Mouse (Mus musculus): ENCODE results near the gene Olfr156. TPM values are rescaled to one million over a fixed set of nuclear protein-coding genes. Genes with fewer than 3 reads are reported as not detected.

Olfr156 gene
- polyA plus RNA-seq (2015; fragmentation: Nextera tagmentation; extraction: Ambion mirVana) = not detected in 2 replicates

DNA sequence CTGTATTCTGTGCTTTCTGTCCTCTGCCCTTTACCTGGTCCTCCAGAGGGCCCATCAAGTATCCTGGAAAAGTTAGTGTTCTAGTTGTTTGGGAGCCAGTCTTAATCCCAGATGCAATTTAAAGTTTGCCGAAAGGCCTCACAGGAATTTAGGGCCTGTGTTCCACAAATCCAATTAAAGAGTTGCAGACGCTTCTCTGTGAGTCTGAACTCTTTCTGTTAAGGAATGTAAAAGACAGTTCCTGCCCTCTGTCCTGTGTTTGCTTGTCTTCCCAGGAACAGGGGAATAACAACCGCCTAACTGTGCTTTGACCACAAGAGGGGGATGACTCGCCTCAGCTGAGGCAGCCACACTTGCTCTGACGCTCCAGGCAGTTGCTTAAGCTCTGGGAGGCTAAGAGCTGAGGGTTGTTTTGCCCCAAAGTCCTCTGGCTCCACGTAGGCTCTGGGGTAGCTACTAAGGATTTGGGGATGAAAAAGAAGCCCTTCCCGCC lies at the start of gene Olfr156:
Olfr156 (minus strand) TSS at position 51 of the 493 bp plus-strand sequence.
- Histone ChIP-seq H3K4me2 (no peak within 1 kb of the TSS), H3K27me3 (no peaks in the 10 kb centered on the region), H3K9ac (no peak within 1 kb of the TSS), H3K4me3 (no peak within 1 kb of the TSS), H3K27ac (no peak within 1 kb of the TSS), H3K9me3 (no peaks in the 10 kb centered on the region), H3K4me1 (peaks cover 9% of the 10 kb centered on the region), H3K36me3 (no peaks in the 10 kb centered on the region)
- ATAC-seq (ENCODE audit: insufficient number of reproducible peaks, insufficient read depth, low FRiP score, low TSS enrichment, low read depth) = no peak
- 6% methylated on average over 7 of the region's 7 CpGs for WGBS

DNA sequence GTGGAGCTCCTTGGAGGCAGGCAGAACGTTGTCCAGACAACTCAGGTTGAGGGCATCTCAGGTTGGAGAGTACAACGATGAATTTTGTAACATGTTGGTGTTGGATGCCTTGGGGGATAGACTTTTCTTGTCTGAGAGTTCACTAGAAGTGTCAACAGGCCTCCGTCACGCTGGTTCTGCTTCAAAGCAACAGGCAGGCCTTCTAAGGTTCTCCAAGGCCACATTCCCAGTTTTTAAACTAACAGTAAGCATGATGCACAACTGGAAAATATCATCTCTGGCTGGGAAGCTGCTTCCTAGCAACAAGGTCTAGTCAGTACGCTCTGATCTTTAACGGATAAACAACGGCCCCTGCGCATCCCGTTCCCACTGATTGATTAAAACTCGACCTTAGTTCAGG lies 46.1 kb upstream of the Olfr156 start:
- Histone ChIP-seq H3K36me3 (no peaks in the 10 kb centered on the region), H3K9me3 (peaks cover 6% of the 10 kb centered on the region; the same call in 1 of the 2 replicates), H3K4me3 (no peak overlapping the region), H3K9ac (no peak overlapping the region), H3K27ac (no peak overlapping the region), H3K4me1 (peaks cover 5% of the 10 kb centered on the region), H3K4me2 (no peak overlapping the region), H3K27me3 (no peaks in the 10 kb centered on the region)
- ATAC-seq (ENCODE audit: insufficient number of reproducible peaks, insufficient read depth, low FRiP score, low TSS enrichment, low read depth) = no peak
- WGBS = 78% methylated on average over 10 of the region's 10 CpGs

DNA sequence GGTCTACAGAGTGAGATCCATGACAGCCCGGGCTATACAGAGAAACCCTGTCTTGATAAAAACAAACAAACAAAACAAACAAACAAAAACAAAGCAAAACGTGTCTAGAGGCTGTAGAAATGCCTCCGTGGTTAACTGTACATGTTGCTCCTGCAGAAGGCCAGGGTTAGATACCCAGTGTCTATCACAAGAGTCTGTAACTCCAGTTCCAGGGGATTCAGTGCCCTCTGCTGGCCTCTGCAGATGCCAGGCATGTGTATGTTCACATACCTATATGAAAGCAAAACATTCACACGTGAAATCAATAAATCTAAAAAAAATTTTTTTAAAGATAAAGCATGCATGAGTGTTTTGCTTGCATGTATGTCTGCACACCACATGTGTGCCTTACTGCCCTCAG lies 39.6 kb upstream of the Olfr156 start:
- Histone ChIP-seq H3K4me3 (no peak overlapping the region), H3K27me3 (no peaks in the 10 kb centered on the region), H3K9ac (no peak overlapping the region), H3K4me1 (no peaks in the 10 kb centered on the region; the same call in 1 of the 2 replicates), H3K36me3 (no peaks in the 10 kb centered on the region), H3K4me2 (no peak overlapping the region), H3K9me3 (no peaks in the 10 kb centered on the region), H3K27ac (no peak overlapping the region)
- WGBS = 64% methylated on average over 4 of the region's 4 CpGs
- no peak for ATAC-seq (ENCODE audit: insufficient number of reproducible peaks, insufficient read depth, low FRiP score, low TSS enrichment, low read depth)

DNA sequence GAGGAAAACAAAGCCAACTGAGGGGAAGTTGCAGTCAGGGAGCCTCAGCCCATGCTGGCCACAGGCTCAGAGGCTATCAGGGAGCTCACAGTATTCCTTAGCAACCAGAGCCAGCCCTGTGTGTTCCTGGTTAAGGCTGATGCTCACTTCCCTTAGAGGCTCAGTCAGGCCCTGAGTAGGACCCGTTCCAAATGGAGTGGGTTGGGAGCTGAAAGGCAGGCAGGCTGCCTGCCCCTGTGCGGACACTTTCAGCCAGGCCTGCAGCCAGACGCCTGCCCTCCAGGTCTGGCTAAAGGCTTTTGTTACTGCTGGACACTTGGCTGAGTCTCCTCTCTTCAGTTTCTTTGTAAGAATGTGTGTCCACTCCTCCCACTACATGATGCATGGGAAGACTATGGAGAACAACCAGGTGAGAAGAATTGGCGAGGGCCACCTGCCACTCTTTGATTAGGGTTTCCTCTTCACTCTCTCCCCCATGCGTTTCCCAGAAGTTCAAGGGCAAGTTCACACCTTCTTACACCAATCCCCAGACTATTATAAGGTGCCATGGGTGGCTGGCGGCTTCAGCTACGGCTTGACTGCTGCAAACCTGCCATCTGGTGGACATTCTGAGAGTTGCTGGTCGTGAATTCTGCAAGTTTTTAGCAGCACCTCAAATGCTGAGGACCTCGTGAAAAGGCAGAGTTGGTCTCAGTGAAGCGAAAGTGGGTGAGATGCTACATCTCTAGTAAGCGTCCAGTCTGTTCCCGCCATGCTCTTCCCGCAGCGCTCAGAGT lies 37.2 kb upstream of the Olfr156 start:
- no peak overlapping the region for H3K9ac ChIP-seq
- no peaks in the 10 kb centered on the region for H3K36me3 ChIP-seq
- H3K4me2 ChIP-seq = no peak overlapping the region
- no peak overlapping the region for H3K4me3 ChIP-seq
- no peaks in the 10 kb centered on the region for H3K9me3 ChIP-seq
- no peak for ATAC-seq (ENCODE audit: insufficient number of reproducible peaks, insufficient read depth, low FRiP score, low TSS enrichment, low read depth)
- no peaks in the 10 kb centered on the region; the same call in 1 of the 2 replicates for H3K4me1 ChIP-seq
- no peak overlapping the region for H3K27ac ChIP-seq
- WGBS = 15% methylated on average over 14 of the region's 14 CpGs
- H3K27me3 ChIP-seq = no peaks in the 10 kb centered on the region

DNA sequence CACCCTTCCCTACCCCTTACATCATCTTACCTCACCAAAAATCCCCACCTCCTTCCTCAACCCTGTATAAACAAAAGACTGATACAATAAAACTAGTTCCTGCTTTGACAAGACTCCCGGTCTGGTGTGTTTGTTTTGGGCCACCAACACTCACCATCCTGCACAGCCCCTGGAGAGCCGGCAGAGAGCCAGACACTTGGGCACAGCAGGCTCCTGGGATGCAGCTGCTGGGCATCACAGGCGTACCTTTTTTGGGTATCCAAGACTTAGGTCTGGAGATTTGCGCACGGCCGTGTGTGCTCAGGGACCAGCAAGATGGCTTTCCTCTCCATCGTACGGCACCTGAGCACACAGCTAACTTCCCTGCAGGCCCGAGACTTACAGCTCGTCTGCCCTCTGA lies 36.2 kb upstream of the Olfr156 start:
- WGBS = 83% methylated on average over 10 of the region's 10 CpGs
- no peak overlapping the region for H3K4me2 ChIP-seq
- H3K27ac ChIP-seq = no peak overlapping the region
- no peaks in the 10 kb centered on the region for H3K9me3 ChIP-seq
- no peak overlapping the region for H3K4me3 ChIP-seq
- no peaks in the 10 kb centered on the region for H3K36me3 ChIP-seq
- H3K4me1 ChIP-seq = no peaks in the 10 kb centered on the region; the same call in 1 of the 2 replicates
- H3K9ac ChIP-seq = no peak overlapping the region
- no peak for ATAC-seq (ENCODE audit: insufficient number of reproducible peaks, insufficient read depth, low FRiP score, low TSS enrichment, low read depth)
- no peaks in the 10 kb centered on the region for H3K27me3 ChIP-seq

DNA sequence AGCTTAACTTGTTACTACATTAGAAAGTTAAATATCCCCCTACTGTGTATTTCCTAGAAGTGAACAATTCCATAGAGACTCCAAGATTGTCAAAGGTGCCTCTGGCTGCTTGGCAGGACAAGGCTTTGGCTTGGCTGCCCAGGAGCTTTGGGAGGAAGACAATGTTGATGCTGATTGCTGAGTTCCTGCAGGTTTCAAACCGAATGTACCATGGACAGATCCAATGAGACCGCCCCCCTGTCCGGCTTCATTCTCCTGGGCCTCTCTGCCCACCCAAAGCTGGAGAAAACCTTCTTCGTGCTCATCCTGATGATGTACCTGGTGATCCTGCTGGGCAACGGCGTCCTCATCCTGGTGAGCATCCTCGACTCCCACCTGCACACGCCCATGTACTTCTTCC lies 30.4 kb upstream of the Olfr156 start:
- Histone ChIP-seq H3K4me2 (no peak overlapping the region), H3K9ac (no peak overlapping the region), H3K9me3 (no peaks in the 10 kb centered on the region), H3K27ac (no peak overlapping the region), H3K4me1 (no peaks in the 10 kb centered on the region), H3K36me3 (no peaks in the 10 kb centered on the region), H3K27me3 (no peaks in the 10 kb centered on the region), H3K4me3 (no peak overlapping the region)
- 66% methylated on average over 8 of the region's 8 CpGs for WGBS
- ATAC-seq (ENCODE audit: insufficient number of reproducible peaks, insufficient read depth, low FRiP score, low TSS enrichment, low read depth) = no peak

DNA sequence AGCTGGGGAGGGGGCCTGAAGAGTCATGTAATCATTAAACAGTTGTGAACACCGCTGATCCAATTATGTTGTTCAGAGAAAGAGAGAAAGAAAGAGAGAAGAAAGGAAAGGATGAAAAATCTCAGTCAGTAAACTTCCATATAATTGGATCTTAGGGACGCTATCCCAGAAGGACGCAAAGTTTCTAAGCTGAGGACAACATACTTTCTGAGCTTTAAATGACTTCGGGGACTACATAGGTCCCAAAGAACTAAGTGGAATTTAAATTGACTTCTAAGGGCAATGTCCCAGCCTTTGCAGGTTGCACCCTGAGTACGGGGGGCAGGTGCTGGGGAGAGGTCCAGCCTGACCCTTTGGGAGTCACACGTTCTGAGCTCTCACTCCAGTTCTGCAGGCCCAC lies 27.6 kb upstream of the Olfr156 start, which contains the start of gene Olfr155:
Olfr155 (plus strand) TSS at position 301 of the 400 bp plus-strand sequence.
- WGBS = 85% methylated on average over 6 of the region's 6 CpGs

DNA sequence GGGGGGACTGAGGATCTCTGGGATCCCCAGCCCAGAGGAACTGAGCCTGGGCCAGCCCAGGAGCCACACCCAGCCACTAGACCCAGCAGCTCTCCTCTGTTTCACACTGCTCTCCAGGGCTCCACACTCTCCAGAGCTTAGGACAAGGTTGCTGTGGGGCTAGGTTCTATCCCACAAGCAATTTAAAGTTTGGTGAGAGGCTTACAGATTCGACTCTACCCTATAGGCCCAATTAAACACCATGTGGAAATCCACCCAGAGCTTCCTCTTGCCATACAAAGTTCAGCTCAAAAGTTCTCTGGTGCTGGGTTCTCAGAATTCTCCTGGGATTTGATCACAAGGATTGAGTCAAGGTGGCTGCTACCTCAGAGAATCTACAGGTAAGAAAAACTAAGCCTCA lies 16.4 kb upstream of the Olfr156 start, which contains the start of gene Olfr157:
Olfr157 (minus strand) TSS at position 101 of the 400 bp plus-strand sequence.
- no peak for ATAC-seq (ENCODE audit: insufficient number of reproducible peaks, insufficient read depth, low FRiP score, low TSS enrichment, low read depth)
- H3K27me3 ChIP-seq = no peaks in the 10 kb centered on the region
- H3K9me3 ChIP-seq = 0 out of 2 replicates have a peak, but pooled peaks cover 4% of the 10 kb centered on the region
- no peak within 1 kb of the TSS for H3K4me2 ChIP-seq
- H3K9ac ChIP-seq = no peak within 1 kb of the TSS
- WGBS = 79% methylated on average over 1 of the region's 1 CpGs
- no peak within 1 kb of the TSS for H3K27ac ChIP-seq
- H3K4me1 ChIP-seq = no peaks in the 10 kb centered on the region
- H3K36me3 ChIP-seq = no peaks in the 10 kb centered on the region
- H3K4me3 ChIP-seq = no peak within 1 kb of the TSS

More for the DNA sequence above, 27.6 kb upstream of the Olfr156 start, which contains the start of gene Olfr155:
- no peak for ATAC-seq (ENCODE audit: insufficient number of reproducible peaks, insufficient read depth, low FRiP score, low TSS enrichment, low read depth)
- H3K4me3 ChIP-seq = no peak within 1 kb of the TSS
- no peak within 1 kb of the TSS for H3K9ac ChIP-seq
- H3K4me2 ChIP-seq = no peak within 1 kb of the TSS
- no peaks in the 10 kb centered on the region for H3K36me3 ChIP-seq
- no peaks in the 10 kb centered on the region for H3K27me3 ChIP-seq
- H3K9me3 ChIP-seq = no peaks in the 10 kb centered on the region
- H3K4me1 ChIP-seq = peaks cover 2% of the 10 kb centered on the region; the same call in 1 of the 2 replicates
- H3K27ac ChIP-seq = no peak within 1 kb of the TSS

DNA sequence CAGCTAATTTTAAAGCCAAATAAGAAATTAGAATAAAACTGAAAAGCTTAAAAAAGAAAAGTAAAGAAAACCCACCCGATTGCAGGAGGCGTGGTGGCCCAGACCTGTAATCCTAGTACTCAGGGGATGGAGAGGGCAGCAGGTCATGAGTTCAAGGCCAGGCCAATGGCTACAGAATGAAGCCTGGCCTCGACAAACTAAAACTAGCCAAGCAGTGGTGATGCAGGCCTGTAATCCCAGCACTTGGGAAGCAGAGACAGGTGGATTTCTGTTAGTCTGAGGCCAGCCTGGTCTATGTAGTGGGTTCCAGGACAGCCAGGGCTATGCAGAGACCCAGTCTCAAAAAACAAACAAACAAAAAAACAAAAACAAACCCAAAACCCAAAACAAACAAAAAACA lies 14.6 kb upstream of the Olfr156 start:
- WGBS = 57% methylated on average over 3 of the region's 3 CpGs

DNA sequence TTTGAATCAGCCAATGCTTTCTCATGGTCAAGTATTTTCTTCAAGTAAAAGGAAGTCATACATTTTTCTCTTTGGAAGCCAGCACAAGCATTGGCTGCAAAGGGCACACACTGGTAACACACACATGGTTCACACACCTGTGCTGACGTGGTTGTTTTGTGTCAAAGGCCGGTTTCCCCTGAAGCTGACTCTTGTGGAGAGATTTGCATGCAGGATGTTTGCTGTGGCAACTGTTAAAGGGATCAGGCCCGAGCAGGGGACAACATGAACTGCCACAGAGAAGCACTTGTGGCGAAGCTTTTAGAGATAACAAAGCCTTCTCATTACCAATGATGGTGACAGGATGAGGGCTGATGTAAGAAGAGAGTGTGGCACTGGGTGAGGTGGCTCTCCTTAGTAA lies 11.1 kb upstream of the Olfr156 start:
- H3K27me3 ChIP-seq = no peaks in the 10 kb centered on the region
- H3K4me3 ChIP-seq = no peak overlapping the region
- H3K4me1 ChIP-seq = no peaks in the 10 kb centered on the region
- ATAC-seq (ENCODE audit: insufficient number of reproducible peaks, insufficient read depth, low FRiP score, low TSS enrichment, low read depth) = no peak
- WGBS = 75% methylated on average over 4 of the region's 4 CpGs
- no peak overlapping the region for H3K27ac ChIP-seq
- no peaks in the 10 kb centered on the region for H3K9me3 ChIP-seq
- no peak overlapping the region for H3K9ac ChIP-seq
- H3K4me2 ChIP-seq = no peak overlapping the region
- H3K36me3 ChIP-seq = no peaks in the 10 kb centered on the region

More for the DNA sequence above, 14.6 kb upstream of the Olfr156 start:
- Histone ChIP-seq H3K9me3 (0 out of 2 replicates have a peak, but pooled peaks cover 4% of the 10 kb centered on the region), H3K4me2 (no peak overlapping the region), H3K9ac (no peak overlapping the region), H3K36me3 (no peaks in the 10 kb centered on the region), H3K27me3 (no peaks in the 10 kb centered on the region), H3K4me1 (no peaks in the 10 kb centered on the region), H3K27ac (no peak overlapping the region), H3K4me3 (no peak overlapping the region)
- no peak for ATAC-seq (ENCODE audit: insufficient number of reproducible peaks, insufficient read depth, low FRiP score, low TSS enrichment, low read depth)

DNA sequence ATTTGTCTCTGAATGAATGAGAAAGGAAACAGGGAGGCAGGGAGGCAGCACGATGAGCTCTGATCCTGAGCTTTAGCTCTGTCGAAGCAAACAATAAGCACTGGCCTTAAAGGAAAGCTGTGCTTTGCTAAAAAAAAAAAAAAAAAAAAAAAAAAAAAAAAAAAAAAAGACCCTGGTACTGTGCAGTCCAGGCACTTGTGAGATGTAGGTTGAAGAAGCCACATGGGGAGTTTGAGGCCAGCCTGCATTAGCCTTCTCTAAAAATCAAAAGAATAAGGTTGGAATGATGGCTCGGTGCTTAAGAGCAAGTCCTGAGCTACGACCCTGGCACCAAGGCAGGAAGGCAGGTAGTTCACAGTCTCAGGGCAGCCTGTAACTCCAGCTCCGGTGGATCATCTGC lies 10.1 kb upstream of the Olfr156 start:
- no peaks in the 10 kb centered on the region for H3K36me3 ChIP-seq
- H3K4me2 ChIP-seq = no peak overlapping the region
- H3K4me1 ChIP-seq = no peaks in the 10 kb centered on the region
- no peaks in the 10 kb centered on the region for H3K9me3 ChIP-seq
- no peak overlapping the region for H3K4me3 ChIP-seq
- no peaks in the 10 kb centered on the region for H3K27me3 ChIP-seq
- ATAC-seq (ENCODE audit: insufficient number of reproducible peaks, insufficient read depth, low FRiP score, low TSS enrichment, low read depth) = no peak
- no peak overlapping the region for H3K9ac ChIP-seq
- WGBS = 68% methylated on average over 5 of the region's 5 CpGs
- H3K27ac ChIP-seq = no peak overlapping the region

DNA sequence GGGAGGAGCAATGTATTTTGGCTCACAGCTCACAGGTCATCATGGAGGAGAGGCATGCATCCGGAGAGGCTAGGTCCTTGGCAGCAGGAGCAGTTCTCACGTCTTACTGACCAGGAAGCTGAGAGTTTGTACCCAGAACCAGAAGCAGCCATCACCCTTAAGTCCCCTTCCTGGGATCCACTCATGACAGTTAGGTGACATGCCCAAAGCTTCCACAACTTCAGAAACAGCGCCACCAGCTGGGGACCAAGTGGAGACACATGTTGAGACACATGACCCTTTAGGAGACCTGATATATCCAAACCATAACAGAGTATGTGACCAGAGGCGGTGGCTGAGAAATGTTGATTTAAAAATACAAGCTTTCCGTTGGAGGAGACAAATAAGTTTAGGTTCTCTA lies 8.3 kb upstream of the Olfr156 start:
- Histone ChIP-seq H3K4me2 (no peak overlapping the region), H3K4me1 (no peaks in the 10 kb centered on the region), H3K27me3 (no peaks in the 10 kb centered on the region), H3K9ac (no peak overlapping the region), H3K36me3 (no peaks in the 10 kb centered on the region), H3K27ac (no peak overlapping the region), H3K9me3 (no peaks in the 10 kb centered on the region), H3K4me3 (no peak overlapping the region)
- WGBS = 68% methylated on average over 5 of the region's 5 CpGs
- no peak for ATAC-seq (ENCODE audit: insufficient number of reproducible peaks, insufficient read depth, low FRiP score, low TSS enrichment, low read depth)

Data from embryonic facial prominence, embryonic 13.5 days (tissue).